Mouse (Mus musculus) v-Abl transformed pro-B cells (cell line): ENCODE data around the gene Wars.
"Not testable (repeated sequence)": the region's sequence is repeated elsewhere in the genome, so short reads cannot be mapped to it uniquely, and the experiment has no call there.

Experiments
- in situ Hi-C, 2 experiments: fragments of 400-800 bp; cut with MboI; formaldehyde crosslinking; loops; one replicate each; pipeline ENCODE4 v1.15.1; 2025; ENCODE audit not compliant: unreplicated experiment in 2 of 2

The Wars gene

GRCm38 (mm10) chr12:108869575-108869974 is 24.4 kb downstream of the Wars start:
- in situ Hi-C loops: no loop called here

GRCm38 (mm10) chr12:108865007-108865494 is 28.9 kb downstream of the Wars start:
- in situ Hi-C loops: no loop called here

- in situ Hi-C loops: no loop called here
Observed at GRCm38 (mm10) chr12:108858486-108858885, 35.5 kb downstream of the Wars start.

- in situ Hi-C loops: no loop called here
Observed at GRCm38 (mm10) chr12:108857589-108858184, 36.3 kb downstream of the Wars start.

- in situ Hi-C loops: no loop called here
Observed at GRCm38 (mm10) chr12:108857109-108857508, 36.9 kb downstream of the Wars start.

GRCm38 (mm10) chr12:108856186-108856585 is 37.8 kb downstream of the Wars start:
- in situ Hi-C loops: no loop called here

GRCm38 (mm10) chr12:108855081-108855480 is 38.9 kb downstream of the Wars start:
- in situ Hi-C loops: no loop called here

- in situ Hi-C loops: no loop called here
Observed at GRCm38 (mm10) chr12:108852822-108853221, 41.2 kb downstream of the Wars start.

- in situ Hi-C loops: no loop called here
Observed at GRCm38 (mm10) chr12:108850886-108851285, 43.1 kb downstream of the Wars start.

GRCm38 (mm10) chr12:108850129-108850528 is 43.8 kb downstream of the Wars start:
- in situ Hi-C loops: no loop called here

GRCm38 (mm10) chr12:108849488-108850022 is 44.4 kb downstream of the Wars start:
- in situ Hi-C loops: no loop called here

- in situ Hi-C loops: not testable (repeated sequence)
Observed at GRCm38 (mm10) chr12:108848033-108848432, 45.9 kb downstream of the Wars start.

GRCm38 (mm10) chr12:108842663-108843062 is 51.3 kb downstream of the Wars start:
- in situ Hi-C loops: no loop called here

GRCm38 (mm10) chr12:108841181-108841580 is 52.8 kb downstream of the Wars start:
- in situ Hi-C loops: no loop called here

- in situ Hi-C loops: loop anchor here in 1 of 2 experiments (5.0 kb wide), 1 partner anchor 69 kb away; no protein-coding TSS in a partner anchor
Observed at GRCm38 (mm10) chr12:108836722-108837121, 57.3 kb downstream of the Wars start.

GRCm38 (mm10) chr12:108835840-108836409 is 58.0 kb downstream of the Wars start, which contains the start of the genes Slc25a29 and Slc25a47:
Gene Slc25a29 (minus strand): TSS chr12:108835883.
Gene Slc25a47 (plus strand): TSS chr12:108836046.
- in situ Hi-C loops: loop anchor here in 1 of 2 experiments (5.0 kb wide), 1 partner anchor 69 kb away; no protein-coding TSS in a partner anchor

- in situ Hi-C loops: loop anchor here in 1 of 2 experiments (5.0 kb wide), 1 partner anchor 68 kb away; no protein-coding TSS in a partner anchor
Observed at GRCm38 (mm10) chr12:108835208-108835839, 58.6 kb downstream of the Wars start.

GRCm38 (mm10) chr12:108834786-108835185 is 59.2 kb downstream of the Wars start:
- in situ Hi-C loops: loop anchor here in 1 of 2 experiments (5.0 kb wide), 1 partner anchor 67 kb away; no protein-coding TSS in a partner anchor

- in situ Hi-C loops: no loop called here
Observed at GRCm38 (mm10) chr12:108834337-108834736, 59.6 kb downstream of the Wars start.

GRCm38 (mm10) chr12:108833408-108833807 is 60.6 kb downstream of the Wars start:
- in situ Hi-C loops: no loop called here

GRCm38 (mm10) chr12:108832851-108833250 is 61.1 kb downstream of the Wars start:
- in situ Hi-C loops: no loop called here
